Mouse (Mus musculus) lung, postnatal 25 days (tissue): ENCODE measurements around the gene Psg17.
A peak's percentile ranks its signal among the peaks of the same experiment; 100 is the strongest.
"Not testable (repeated sequence)": the region's sequence is repeated elsewhere in the genome, so short reads cannot be mapped to it uniquely, and the experiment has no call there.

Source experiments
- DNase-seq: peaks from one replicate; pipeline ENCODE4 v3.0.0; 2022; ENCODE audit warnings: low spot score

Psg17 gene

GRCm38 (mm10) chr7:18821507-18821906, at the start of gene Psg17:
Psg17 (minus strand) TSS chr7:18821607.
- DNase-seq, result no peak

DNA sequence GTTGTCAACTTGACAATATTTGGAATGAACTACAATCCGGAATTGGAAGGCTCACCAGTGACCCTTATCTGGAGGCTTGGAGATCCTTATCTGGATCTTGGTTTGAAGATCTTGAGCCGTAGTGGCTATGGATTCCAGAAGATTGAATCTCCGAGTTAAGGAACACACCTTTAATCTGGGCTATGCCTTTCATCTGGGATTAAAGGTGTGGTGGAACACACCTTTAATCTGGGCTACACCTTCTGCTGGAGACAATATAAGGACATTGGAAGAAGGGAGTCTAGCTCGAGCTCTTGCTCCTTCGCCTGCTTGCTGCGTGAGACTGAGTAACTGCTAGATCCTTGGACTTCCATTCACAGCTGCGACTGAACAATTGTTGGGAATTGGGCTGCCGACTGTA, 49.6 kb upstream of the Psg17 start, which contains the start of gene Pglyrp1:
Gene Pglyrp1, plus strand, starts transcription at position 301 of the 400 bp plus-strand sequence.
- DNase-seq, result not testable (repeated sequence)

- no peak for DNase-seq
These were observed 47.1 kb upstream of the Psg17 start for GRCm38 (mm10) chr7:18868491-18868890.

GRCm38 (mm10) chr7:18862801-18863200, 41.4 kb upstream of the Psg17 start:
- DNase-seq, result peak; percentile 15

- DNase-seq, result peak; percentile 71
These were observed 37.0 kb upstream of the Psg17 start for GRCm38 (mm10) chr7:18858310-18858916.

- DNase-seq, result no peak
These were observed 27.0 kb upstream of the Psg17 start for GRCm38 (mm10) chr7:18848395-18848794.

DNA sequence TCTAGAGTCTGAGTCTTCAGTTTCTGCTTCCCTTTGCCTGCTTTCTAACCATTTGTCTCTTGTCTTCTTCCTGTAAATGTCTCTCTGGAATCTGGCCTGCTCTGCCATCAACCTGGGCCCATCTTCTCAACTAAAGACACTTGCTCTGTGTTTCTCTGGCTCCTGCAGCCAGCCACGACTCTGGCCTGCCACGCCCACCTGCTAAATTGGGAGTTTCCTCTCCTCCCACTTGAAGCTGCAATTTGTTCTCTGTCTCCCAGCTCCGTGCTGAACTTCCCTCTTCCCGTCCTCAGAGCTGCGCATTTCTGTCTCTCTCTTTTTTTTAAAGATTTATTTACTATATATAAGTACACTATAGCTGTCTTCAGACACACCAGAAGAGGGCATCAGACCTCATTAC, 23.4 kb upstream of the Psg17 start:
- no peak for DNase-seq

DNA sequence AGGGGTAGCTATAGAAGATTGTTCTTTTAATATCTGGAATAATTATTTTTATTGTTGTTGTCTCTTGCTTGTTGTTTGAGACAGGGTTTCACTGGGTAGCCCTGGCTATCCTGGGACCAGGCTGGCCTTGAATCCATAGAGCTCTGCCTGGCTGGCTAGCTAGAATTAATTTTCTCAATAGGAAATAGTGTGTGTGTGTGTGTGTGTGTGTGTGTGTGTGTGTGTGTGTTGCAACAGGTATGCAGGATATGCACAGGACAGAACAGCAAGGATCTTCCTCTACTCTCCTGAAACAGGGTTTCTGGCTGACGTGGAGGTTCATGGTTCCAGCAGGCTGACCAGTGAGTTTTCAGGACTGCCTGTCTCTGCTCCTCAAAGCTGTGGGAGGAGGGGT, 19.8 kb upstream of the Psg17 start:
- DNase-seq, result no peak

DNA sequence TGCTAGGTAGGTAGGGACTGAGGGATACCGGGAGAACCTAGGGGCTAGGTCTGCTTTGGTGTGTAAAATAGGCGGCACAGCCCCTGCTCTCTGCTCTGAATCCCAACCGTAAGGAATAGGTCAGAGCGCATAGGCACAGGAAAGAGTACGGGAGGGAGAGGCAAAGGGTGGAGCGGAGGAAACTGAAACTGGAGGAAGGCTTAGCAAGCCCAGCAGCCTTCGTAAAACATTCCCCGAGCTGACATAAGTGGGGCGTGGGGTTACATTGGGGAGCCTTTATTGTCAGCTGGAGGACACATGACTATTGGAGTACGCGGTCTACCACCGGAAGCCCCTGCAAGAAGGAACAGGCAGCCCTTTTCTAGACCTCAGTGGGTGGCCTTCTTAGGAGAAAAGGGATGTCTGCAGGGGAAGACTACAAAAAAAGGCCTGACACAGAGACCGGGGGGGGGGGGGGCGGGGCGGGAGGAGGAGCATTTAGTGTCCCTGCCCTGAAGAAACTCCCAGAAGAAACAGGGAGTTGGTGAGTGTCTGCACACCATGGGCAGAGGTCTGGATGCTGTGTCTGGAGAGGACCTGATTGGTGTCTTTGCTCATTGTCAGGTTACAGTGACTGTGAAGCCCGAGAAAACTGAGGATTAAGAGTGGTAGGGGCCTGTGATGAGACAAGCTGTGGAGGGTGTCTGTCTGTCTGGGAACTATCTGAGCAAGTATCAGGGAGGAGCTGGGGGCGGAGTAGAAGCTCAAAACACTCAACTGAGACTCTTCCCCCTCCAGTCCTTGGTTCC, 19.2 kb upstream of the Psg17 start:
- peak; percentile 83 for DNase-seq

DNA sequence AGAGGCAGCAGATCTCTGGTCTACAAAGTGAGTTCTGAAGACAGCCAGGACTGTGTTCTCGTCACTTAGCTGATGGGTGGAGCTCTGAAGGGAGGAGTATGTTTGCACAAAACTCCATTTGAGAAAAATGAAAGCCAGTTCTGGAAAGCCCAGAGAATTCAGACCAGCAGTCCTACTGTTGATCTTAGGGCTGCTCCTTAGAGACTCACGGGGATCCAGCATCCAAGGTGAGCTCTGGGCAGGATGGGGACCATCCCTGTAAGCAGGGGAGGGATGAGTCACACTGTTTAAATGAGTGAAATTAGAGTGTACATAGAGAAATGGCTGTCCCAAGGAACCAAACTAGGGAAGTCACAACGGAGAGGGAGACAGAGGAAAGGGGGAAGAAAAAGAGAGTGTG, 18.5 kb upstream of the Psg17 start, which contains the start of gene Mill2:
Gene Mill2, plus strand, starts transcription at position 102 of the 400 bp plus-strand sequence.
- DNase-seq, result peak; percentile 48

DNA sequence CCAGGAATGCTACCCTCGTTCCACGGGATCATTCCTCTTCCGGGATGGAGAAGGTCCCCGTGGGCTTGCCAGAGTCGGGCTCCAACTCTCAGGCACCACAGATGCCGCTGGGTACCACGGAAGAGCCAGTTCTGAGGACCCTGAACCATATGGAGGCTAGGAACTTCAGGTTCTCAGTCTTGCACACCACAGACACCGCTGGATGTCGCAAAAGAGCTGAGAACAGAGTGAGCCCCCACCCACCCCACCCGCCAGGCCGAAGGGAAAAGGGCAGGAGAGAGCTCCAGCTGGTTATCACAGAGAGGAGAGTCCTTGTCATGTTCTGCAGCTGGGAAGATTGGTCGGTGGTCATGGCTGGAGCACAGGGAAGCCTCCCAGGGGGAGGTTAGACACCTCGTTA, 10.9 kb upstream of the Psg17 start:
- peak; percentile 17 for DNase-seq

- DNase-seq, result no peak
These were observed 8.1 kb upstream of the Psg17 start for GRCm38 (mm10) chr7:18829545-18829944.

- DNase-seq, result no peak
These were observed 7.2 kb upstream of the Psg17 start for GRCm38 (mm10) chr7:18828592-18828991.

DNA sequence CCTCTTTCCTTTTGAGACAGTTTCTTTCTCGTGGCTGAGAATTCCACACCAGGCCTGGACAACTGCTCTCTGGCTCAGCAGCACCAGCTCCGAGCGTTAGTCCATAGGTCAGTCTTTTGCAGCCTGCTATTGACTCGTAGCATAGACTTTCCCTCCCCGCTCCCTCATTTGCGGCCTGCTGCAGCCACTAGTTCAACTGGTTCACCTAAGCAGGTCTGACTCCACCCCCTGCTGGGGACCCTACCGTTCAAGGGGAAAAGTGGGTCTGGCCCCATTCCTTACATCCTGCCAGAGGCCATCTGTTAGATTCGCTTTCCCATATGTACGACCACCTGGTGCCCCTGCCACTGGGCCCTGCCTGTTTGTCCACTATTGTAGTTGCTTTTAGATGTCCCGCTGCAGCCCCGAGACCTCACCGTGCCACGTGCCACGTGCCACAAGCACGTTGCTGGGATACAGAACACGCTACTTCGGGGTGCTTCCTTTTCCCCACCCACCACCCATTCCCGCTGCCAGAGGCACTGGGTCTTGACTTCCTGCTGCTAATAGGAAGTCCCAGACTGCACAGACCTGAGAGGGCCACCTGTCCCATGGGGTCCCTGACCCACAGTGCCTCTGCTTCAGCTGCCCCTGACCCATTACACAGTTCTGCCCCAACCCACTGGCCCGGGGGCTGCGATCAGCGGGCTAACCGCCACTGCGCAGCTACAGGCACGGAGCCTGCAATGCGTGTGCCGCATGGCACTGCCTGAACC, 6.6 kb upstream of the Psg17 start:
- DNase-seq, result no peak

DNA sequence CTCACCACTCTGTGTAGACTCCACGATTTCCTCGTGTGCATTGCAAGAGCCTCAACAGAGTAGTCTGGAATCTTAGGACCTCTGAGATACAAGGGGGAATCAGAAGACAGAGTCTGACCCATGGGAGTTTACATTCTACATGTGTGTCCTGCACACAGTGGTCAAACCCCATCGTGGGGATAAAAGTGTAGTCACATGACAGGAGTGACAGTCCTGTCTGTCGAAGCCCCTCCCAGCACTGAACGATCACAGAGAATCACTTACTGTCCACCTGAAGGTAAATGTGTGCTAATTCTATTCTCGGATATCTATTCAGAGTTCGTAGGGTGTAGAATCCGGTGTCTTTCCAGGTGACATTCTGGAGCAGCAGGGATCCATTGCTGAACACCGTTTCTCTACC, 3.1 kb downstream of the Psg17 start:
- no peak for DNase-seq

DNA sequence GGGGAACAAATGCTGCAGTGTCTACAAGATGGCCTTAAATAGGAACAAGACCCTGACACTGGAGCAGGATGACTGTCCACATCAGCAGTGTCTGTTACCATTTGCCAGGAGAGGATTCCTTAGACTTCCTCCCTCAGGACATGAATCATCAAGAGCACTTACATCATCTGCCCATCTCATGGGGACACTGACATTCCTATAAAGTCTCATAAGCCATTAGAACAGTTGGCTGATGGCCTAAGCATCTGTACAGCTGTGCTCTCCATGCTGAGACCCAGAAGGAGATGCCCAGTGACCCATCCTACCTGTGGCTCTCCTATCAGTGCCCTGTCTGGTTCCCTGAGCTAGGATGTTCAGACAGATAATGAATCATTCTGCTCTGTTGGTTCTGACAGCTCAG, 17.9 kb downstream of the Psg17 start:
- DNase-seq, result no peak

- DNase-seq, result no peak
These were observed 22.3 kb downstream of the Psg17 start for GRCm38 (mm10) chr7:18799129-18799528.

DNA sequence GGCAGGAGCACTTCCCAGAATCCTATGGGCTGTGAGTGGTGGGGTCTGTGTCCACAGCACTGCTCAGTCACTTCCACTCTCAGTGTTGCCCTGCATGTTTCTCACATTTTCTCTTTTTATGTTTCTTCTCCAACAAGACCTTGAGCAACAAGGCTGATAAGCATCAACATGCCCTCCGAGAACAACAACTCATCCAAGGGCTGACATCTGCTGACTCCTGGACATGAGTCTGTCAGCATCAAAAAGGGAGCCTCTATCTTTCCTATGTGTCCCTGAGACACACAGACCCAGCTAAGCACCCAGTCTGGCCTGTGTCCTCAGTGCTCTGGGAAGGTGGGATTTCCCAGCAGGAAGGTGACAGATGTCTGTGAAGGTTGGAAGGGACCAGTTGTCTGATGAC, 23.0 kb downstream of the Psg17 start, which contains the start of gene Psg19:
Gene Psg19, minus strand, starts transcription at position 101 of the 400 bp plus-strand sequence.
- no peak for DNase-seq

- DNase-seq, result not testable (repeated sequence)
These were observed 30.7 kb downstream of the Psg17 start for GRCm38 (mm10) chr7:18790671-18791070.

DNA sequence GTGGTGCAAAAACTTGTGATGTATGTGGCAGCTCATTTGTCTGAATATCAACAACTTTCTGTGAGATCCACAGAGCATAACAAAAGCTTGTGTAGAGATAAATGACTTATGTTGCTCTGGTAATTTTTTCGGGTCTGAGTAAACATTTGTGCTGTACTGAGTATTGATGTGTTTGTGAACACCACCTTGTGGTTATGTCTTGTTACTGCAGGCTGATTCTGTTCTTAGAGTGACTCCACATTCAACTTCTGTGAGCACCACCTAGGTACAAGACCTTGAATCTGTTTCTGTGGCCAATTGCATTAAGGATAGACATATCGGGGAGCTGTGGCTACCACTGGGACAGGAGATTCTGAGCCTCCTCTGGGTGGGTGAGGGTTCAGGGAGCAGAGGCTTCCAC, 40.1 kb downstream of the Psg17 start:
- DNase-seq, result not testable (repeated sequence)

- DNase-seq, result no peak
These were observed 42.0 kb downstream of the Psg17 start for GRCm38 (mm10) chr7:18779337-18779781.
